Mouse (Mus musculus) liver, adult 2 months (tissue): Measurements from ENCODE around the gene Hk3. TPM values are rescaled to one million over a fixed set of nuclear protein-coding genes. Genes with fewer than 3 reads are reported as not detected.

Experiments used
- DNase-seq: peaks from one replicate; pipeline ENCODE4 v3.0.0-alpha.2; 2011; ENCODE audit warnings: low read depth, low spot score; ENCODE audit errors: extremely low read depth
- H3K27ac ChIP-seq: fragments of 200-500 bp; replicated peaks from 2 replicates; pipeline ENCODE4 v1.5.1; 2012; ENCODE audit warnings: low read depth, mild to moderate bottlenecking, control low read depth, inconsistent platforms, low read length; ENCODE audit not compliant: insufficient read depth
- H3K27me3 ChIP-seq: fragments of 200-500 bp; 2 replicates; pipeline ENCODE4 v1.6.1; 2012; ENCODE audit warnings: mild to moderate bottlenecking, moderate library complexity, low read length, inconsistent platforms; ENCODE audit not compliant: control insufficient read depth, insufficient read depth
- H3K36me3 ChIP-seq: fragments of 200-500 bp; 2 replicates; pipeline ENCODE4 v1.6.1; 2012; ENCODE audit warnings: low read length, inconsistent platforms; ENCODE audit not compliant: control insufficient read depth, insufficient read depth
- H3K4me1 ChIP-seq: fragments of 200-500 bp; 2 replicates; pipeline ENCODE4 v1.6.1; 2011; ENCODE audit warnings: low read length; ENCODE audit not compliant: control insufficient read depth, insufficient read depth
- H3K4me3 ChIP-seq: fragments of 200-500 bp; 2 replicates; pipeline ENCODE4 v1.5.1; 2011; ENCODE audit warnings: low read depth, mild to moderate bottlenecking, control low read depth, low read length, moderate library complexity; ENCODE audit not compliant: insufficient read depth
- H3K79me2 ChIP-seq: fragments of 200-500 bp; 2 replicates; pipeline ENCODE4 v1.6.1; 2012; ENCODE audit warnings: inconsistent platforms, mild to moderate bottlenecking, low read length, moderate library complexity; ENCODE audit not compliant: control insufficient read depth, insufficient read depth
- H3K9ac ChIP-seq: fragments of 200-500 bp; 2 replicates; pipeline ENCODE4 v1.6.1; 2012; ENCODE audit warnings: low read depth, mild to moderate bottlenecking, control low read depth, inconsistent platforms, low read length
- CTCF ChIP-seq: fragments of 200-500 bp; IDR thresholded peaks from 2 replicates; pipeline ENCODE4 v1.5.1; 2011; ENCODE audit warnings: low read depth, low read length, control low read depth
- POLR2A ChIP-seq: fragments of 200-500 bp; IDR thresholded peaks from 2 replicates; pipeline ENCODE4 v1.6.1; 2011; ENCODE audit warnings: low read length, control low read depth; ENCODE audit not compliant: insufficient read depth; ENCODE audit errors: extremely low read depth
- WGBS: fragments of 180-500 bp; shearing (Covaris S2); methylation state at CpG from one replicate; pipeline ENCODE4 v1.1.7; 2018; 5-methylcytosine and 5-hydroxymethylcytosine counted together
- polyA plus RNA-seq: library from polyadenylated mRNA; depleted of rRNA; stranded (reverse); fragments of >200 nt; gene quantifications from 2 replicates; pipeline ENCODE4 v1.2.3, GENCODE M21; 2012
- total RNA-seq: library from RNA; depleted of rRNA; stranded (reverse); fragments of >200 nt; gene quantifications from 2 replicates; pipeline ENCODE4 v1.2.3, GENCODE M21; 2014

Gene Hk3
- total and polyA plus RNA-seq, 2 experiments, result 4.1 to 5.4 TPM

DNA sequence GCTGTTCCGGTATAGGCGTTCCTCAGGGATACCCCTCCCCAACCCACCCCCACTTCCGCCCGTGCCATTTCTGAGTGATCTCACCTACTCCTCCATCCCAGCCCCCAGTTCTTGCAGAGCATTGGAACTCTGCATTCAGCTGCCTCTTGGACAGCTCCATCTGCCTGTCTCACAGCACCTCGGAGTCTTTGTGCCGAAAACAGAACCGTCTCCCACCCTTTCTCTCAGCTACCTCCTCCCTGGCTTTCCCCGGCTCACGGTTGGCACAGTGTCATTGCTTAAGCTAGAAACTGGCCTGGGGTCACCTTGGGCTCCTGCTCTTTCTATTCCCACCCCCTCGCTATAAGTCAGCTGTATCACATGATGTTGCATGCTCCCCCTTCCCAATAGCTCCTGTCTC, 20.8 kb downstream of the Hk3 start:
- H3K27me3 ChIP-seq, result no peaks in the 10 kb centered on the region
- no peak overlapping the region for H3K4me3 ChIP-seq
- no peak for DNase-seq
- no peak overlapping the region for H3K27ac ChIP-seq
- no peaks in the 10 kb centered on the region for H3K79me2 ChIP-seq
- no peaks in the 10 kb centered on the region for H3K4me1 ChIP-seq
- H3K9ac ChIP-seq, result no peak overlapping the region
- no peak for TF ChIP-seq POLR2A
- no peak for TF ChIP-seq CTCF
- H3K36me3 ChIP-seq, result no peaks in the 10 kb centered on the region
- WGBS, result 84% methylated on average over 10 of the region's 10 CpGs

DNA sequence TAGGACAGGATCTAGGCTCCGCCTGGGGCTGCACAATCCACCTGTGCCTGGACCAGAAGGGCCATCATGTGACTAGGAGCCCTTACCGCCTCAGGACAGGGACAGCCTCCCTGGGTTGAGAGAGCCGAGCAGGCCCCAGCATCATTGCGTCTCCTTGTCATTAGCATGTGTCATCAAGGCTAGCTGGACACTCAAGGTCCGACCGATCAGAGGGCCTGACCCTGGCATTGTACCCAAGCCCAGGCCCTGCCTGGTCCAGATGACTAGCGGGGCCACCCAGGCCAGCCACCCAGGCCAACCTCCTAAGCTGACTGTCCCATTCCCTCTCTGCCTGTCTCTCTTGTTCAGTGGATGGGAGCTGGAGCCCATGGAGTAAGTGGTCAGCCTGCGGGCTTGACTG, 23.6 kb downstream of the Hk3 start:
- H3K27me3 ChIP-seq, result no peaks in the 10 kb centered on the region
- no peak overlapping the region for H3K27ac ChIP-seq
- no peaks in the 10 kb centered on the region for H3K79me2 ChIP-seq
- no peak overlapping the region for H3K9ac ChIP-seq
- WGBS, result 87% methylated on average over 8 of the region's 8 CpGs
- DNase-seq, result no peak
- no peak for TF ChIP-seq CTCF
- no peak for TF ChIP-seq POLR2A
- no peak overlapping the region for H3K4me3 ChIP-seq
- H3K36me3 ChIP-seq, result no peaks in the 10 kb centered on the region
- no peaks in the 10 kb centered on the region; the same call in 1 of the 2 replicates for H3K4me1 ChIP-seq

DNA sequence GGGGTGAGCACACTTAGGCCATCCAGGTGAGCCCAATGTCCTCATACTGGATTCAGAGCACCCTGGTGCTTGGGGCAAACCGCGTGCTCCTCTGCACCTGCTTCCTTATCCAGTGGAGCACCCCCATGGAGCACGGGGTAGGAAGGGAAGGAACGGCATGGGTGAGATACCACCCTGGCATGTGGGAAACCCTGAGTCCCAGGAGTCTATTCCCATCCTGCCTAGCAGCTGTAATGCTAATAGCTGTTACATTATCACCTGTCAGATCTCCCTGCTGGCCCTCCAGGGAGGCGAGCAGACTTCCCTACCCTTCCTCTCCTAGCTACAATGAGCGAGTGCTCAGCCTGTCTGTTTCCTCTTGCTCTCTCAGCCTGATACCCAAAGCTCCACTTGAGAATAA, 26.0 kb downstream of the Hk3 start:
- no peaks in the 10 kb centered on the region for H3K79me2 ChIP-seq
- H3K27ac ChIP-seq, result no peak overlapping the region
- WGBS, result 55% methylated on average over 6 of the region's 6 CpGs
- H3K9ac ChIP-seq, result no peak overlapping the region
- no peaks in the 10 kb centered on the region for H3K36me3 ChIP-seq
- H3K27me3 ChIP-seq, result no peaks in the 10 kb centered on the region
- DNase-seq, result no peak
- no peak overlapping the region for H3K4me3 ChIP-seq
- no peaks in the 10 kb centered on the region; the same call in 1 of the 2 replicates for H3K4me1 ChIP-seq
- TF ChIP-seq POLR2A (no peak), CTCF (no peak)

DNA sequence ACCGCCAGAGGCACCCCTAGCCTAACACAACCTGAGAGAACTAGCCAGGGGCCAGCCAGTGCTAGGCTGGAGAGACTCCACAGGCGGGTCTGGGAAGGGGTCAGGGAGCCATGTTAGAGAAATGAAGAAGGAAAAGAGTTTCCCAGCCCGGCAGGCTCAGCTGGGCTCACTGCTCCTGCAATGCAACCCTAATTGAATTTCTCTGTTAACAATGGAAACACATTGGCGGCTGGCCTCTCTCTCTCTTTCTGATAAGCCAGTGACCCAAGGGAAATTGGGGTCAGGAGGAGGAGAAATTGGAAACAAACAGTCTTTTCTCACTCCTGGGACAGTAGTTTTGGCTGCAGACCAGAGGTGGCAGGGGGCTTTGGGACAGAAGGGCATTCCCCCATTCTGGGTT, 26.6 kb downstream of the Hk3 start:
- TF ChIP-seq CTCF, result no peak
- TF ChIP-seq POLR2A, result no peak
- Histone ChIP-seq H3K9ac (no peak overlapping the region), H3K27me3 (no peaks in the 10 kb centered on the region), H3K36me3 (no peaks in the 10 kb centered on the region), H3K27ac (no peak overlapping the region), H3K4me1 (no peaks in the 10 kb centered on the region; the same call in 1 of the 2 replicates), H3K79me2 (no peaks in the 10 kb centered on the region), H3K4me3 (no peak overlapping the region)
- 17% methylated on average over 4 of the region's 4 CpGs for WGBS
- no peak for DNase-seq

DNA sequence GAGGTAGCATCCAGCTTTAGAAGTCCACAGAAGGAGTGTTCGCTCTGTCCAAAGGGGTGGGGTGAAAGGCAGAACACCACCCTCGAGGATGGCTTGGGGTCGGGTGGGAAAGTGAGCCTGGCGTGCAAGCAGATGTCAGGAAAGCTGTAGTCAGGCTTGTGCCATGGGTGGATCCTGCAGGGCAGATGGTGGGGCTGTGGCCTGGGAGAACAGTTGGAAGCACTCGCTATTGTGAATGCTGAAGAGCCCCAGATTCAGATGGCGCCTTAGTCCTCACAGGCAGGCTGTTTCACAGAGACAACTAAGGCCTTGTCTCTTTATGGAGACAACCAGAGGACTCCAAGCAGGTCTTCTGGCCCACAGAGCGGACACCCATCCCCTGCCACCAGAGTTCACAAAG, 29.0 kb downstream of the Hk3 start:
- no peak overlapping the region for H3K4me3 ChIP-seq
- DNase-seq, result no peak
- no peaks in the 10 kb centered on the region for H3K27me3 ChIP-seq
- no peaks in the 10 kb centered on the region for H3K79me2 ChIP-seq
- no peak overlapping the region for H3K27ac ChIP-seq
- WGBS, result 87% methylated on average over 7 of the region's 7 CpGs
- TF ChIP-seq CTCF, result no peak
- no peak for TF ChIP-seq POLR2A
- no peak overlapping the region for H3K9ac ChIP-seq
- no peaks in the 10 kb centered on the region for H3K36me3 ChIP-seq
- no peaks in the 10 kb centered on the region; the same call in 1 of the 2 replicates for H3K4me1 ChIP-seq

DNA sequence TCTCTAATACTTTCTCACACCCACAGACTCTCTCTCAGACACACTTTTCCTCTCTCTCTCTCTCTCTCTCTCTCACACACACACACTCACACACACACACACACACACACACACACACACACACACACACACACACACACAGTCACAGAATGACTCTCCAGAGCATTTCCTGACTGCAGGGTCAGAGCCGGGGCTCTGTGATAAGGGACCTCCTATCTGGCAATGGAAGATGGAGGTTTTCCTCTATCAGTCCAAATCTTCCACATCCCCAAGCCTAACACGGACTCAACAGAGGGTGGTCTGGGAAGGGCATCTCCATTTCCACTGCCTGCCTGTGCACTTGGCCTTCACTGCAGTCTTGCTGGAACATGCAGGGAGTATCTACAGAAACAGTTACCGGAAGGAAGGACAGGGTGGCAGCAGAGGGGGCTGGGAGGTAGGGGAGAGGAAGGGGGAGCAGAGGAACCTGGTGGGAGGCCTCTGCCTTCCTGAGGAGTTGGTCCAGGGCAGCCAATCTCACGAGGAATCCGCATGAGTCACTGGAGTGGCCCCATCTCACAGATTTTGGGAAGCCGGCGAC, 32.9 kb downstream of the Hk3 start:
- Histone ChIP-seq H3K9ac (no peak overlapping the region), H3K36me3 (no peaks in the 10 kb centered on the region), H3K27me3 (no peaks in the 10 kb centered on the region), H3K79me2 (no peaks in the 10 kb centered on the region), H3K4me3 (no peak overlapping the region), H3K4me1 (no peaks in the 10 kb centered on the region), H3K27ac (no peak overlapping the region)
- DNase-seq, result no peak
- no peak for TF ChIP-seq CTCF
- 39% methylated on average over 7 of the region's 7 CpGs for WGBS
